Mouse (Mus musculus): Measurements from ENCODE around the gene Fam170b. TPM values are rescaled to one million over a fixed set of nuclear protein-coding genes. Genes with fewer than 3 reads are reported as not detected.

Gene Fam170b
- polyA plus RNA-seq, 1 experiment = not detected

GRCm38 (mm10) chr14:32877549-32877948, 43.8 kb downstream of the Fam170b start:
- Histone ChIP-seq H3K79me3 (ENCODE audit: low read depth) (no peaks in the 10 kb centered on the region), H3K79me2 (ENCODE audit: control insufficient read depth, insufficient read depth) (no peaks in the 10 kb centered on the region), H3K4me3 (ENCODE audit: insufficient read depth, poor library complexity, severe bottlenecking) (no peak overlapping the region), H3ac (ENCODE audit: control insufficient read depth, insufficient read length, low read depth) (no peak overlapping the region), H3K36me3 (ENCODE audit: control insufficient read depth, insufficient read depth) (no peaks in the 10 kb centered on the region), H3K27me3 (ENCODE audit: control insufficient read depth, insufficient read depth, insufficient read length) (peaks cover 32% of the 10 kb centered on the region)
- no peak for TF ChIP-seq FOSL1 (IDR thresholded peaks at IDR 0.05; ENCODE audit: insufficient read depth, low read length, poor library complexity, severe bottlenecking)
- no peak for TF ChIP-seq MAX (IDR thresholded peaks at IDR 0.05)
- TF ChIP-seq MYOD1 (IDR thresholded peaks at IDR 0.05; ENCODE audit: control insufficient read depth, insufficient read length, low read depth) = no peak
- no peak for TF ChIP-seq CTCF (IDR thresholded peaks at IDR 0.05; ENCODE audit: control insufficient read depth, insufficient read depth, insufficient read length)
- TF ChIP-seq CEBPB (IDR thresholded peaks at IDR 0.05; ENCODE audit: low read depth) = no peak
- no peak for TF ChIP-seq USF1 (IDR thresholded peaks at IDR 0.05; ENCODE audit: low read depth)
- TF ChIP-seq MYOG (IDR thresholded peaks at IDR 0.05; ENCODE audit: control insufficient read depth, extremely low read depth, insufficient read length) = no peak

GRCm38 (mm10) chr14:32880332-32880731, 46.6 kb downstream of the Fam170b start:
- no peak overlapping the region for H3K4me3 ChIP-seq (ENCODE audit: insufficient read depth, poor library complexity, severe bottlenecking)
- H3K36me3 ChIP-seq (ENCODE audit: control insufficient read depth, insufficient read depth) = no peaks in the 10 kb centered on the region
- no peak for TF ChIP-seq MYOD1 (IDR thresholded peaks at IDR 0.05; ENCODE audit: control insufficient read depth, insufficient read length, low read depth)
- TF ChIP-seq MYOG (IDR thresholded peaks at IDR 0.05; ENCODE audit: control insufficient read depth, extremely low read depth, insufficient read length) = no peak
- no peak for TF ChIP-seq MAX (IDR thresholded peaks at IDR 0.05)
- no peak for TF ChIP-seq USF1 (IDR thresholded peaks at IDR 0.05; ENCODE audit: low read depth)
- TF ChIP-seq CEBPB (IDR thresholded peaks at IDR 0.05; ENCODE audit: low read depth) = no peak
- TF ChIP-seq CTCF (IDR thresholded peaks at IDR 0.05; ENCODE audit: control insufficient read depth, insufficient read depth, insufficient read length) = no peak
- TF ChIP-seq FOSL1 (IDR thresholded peaks at IDR 0.05; ENCODE audit: insufficient read depth, low read length, poor library complexity, severe bottlenecking) = no peak
- H3K79me2 ChIP-seq (ENCODE audit: control insufficient read depth, insufficient read depth) = no peaks in the 10 kb centered on the region
- H3K27me3 ChIP-seq (ENCODE audit: control insufficient read depth, insufficient read depth, insufficient read length) = peaks cover 32% of the 10 kb centered on the region
- H3K79me3 ChIP-seq (ENCODE audit: low read depth) = no peaks in the 10 kb centered on the region
- no peak overlapping the region for H3ac ChIP-seq (ENCODE audit: control insufficient read depth, insufficient read length, low read depth)

GRCm38 (mm10) chr14:32881693-32882092, 47.9 kb downstream of the Fam170b start:
- no peak for TF ChIP-seq MYOG (IDR thresholded peaks at IDR 0.05; ENCODE audit: control insufficient read depth, extremely low read depth, insufficient read length)
- TF ChIP-seq FOSL1 (IDR thresholded peaks at IDR 0.05; ENCODE audit: insufficient read depth, low read length, poor library complexity, severe bottlenecking) = no peak
- no peak for TF ChIP-seq MYOD1 (IDR thresholded peaks at IDR 0.05; ENCODE audit: control insufficient read depth, insufficient read length, low read depth)
- TF ChIP-seq CEBPB (IDR thresholded peaks at IDR 0.05; ENCODE audit: low read depth) = no peak
- TF ChIP-seq USF1 (IDR thresholded peaks at IDR 0.05; ENCODE audit: low read depth) = no peak
- no peaks in the 10 kb centered on the region for H3K79me3 ChIP-seq (ENCODE audit: low read depth)
- H3K36me3 ChIP-seq (ENCODE audit: control insufficient read depth, insufficient read depth) = no peaks in the 10 kb centered on the region
- H3ac ChIP-seq (ENCODE audit: control insufficient read depth, insufficient read length, low read depth) = no peak overlapping the region
- no peak overlapping the region for H3K4me3 ChIP-seq (ENCODE audit: insufficient read depth, poor library complexity, severe bottlenecking)
- H3K27me3 ChIP-seq (ENCODE audit: control insufficient read depth, insufficient read depth, insufficient read length) = peaks cover 29% of the 10 kb centered on the region
- no peaks in the 10 kb centered on the region for H3K79me2 ChIP-seq (ENCODE audit: control insufficient read depth, insufficient read depth)

Other genes with a start within 250 kb of the Fam170b start
- gene Prrxl1, start 234.6 kb upstream of the Fam170b start, polyA plus RNA-seq (2012; fragmentation: generic; extraction: Trizol) = not detected
- gene 3425401B19Rik, start 148.7 kb upstream of the Fam170b start, polyA plus RNA-seq (2012; fragmentation: generic; extraction: Trizol) = 0.15 TPM
- 0.05 TPM for gene Tmem273, start 48.0 kb upstream of the Fam170b start, polyA plus RNA-seq (2012; fragmentation: generic; extraction: Trizol)
- not detected for gene Vstm4, start 22.8 kb downstream of the Fam170b start, polyA plus RNA-seq (2012; fragmentation: generic; extraction: Trizol)
- not detected for gene Lrrc18, start 157.4 kb downstream of the Fam170b start, polyA plus RNA-seq (2012; fragmentation: generic; extraction: Trizol)